Mouse (Mus musculus): ENCODE measurements around the gene Exoc6.

Gene Exoc6

DNA sequence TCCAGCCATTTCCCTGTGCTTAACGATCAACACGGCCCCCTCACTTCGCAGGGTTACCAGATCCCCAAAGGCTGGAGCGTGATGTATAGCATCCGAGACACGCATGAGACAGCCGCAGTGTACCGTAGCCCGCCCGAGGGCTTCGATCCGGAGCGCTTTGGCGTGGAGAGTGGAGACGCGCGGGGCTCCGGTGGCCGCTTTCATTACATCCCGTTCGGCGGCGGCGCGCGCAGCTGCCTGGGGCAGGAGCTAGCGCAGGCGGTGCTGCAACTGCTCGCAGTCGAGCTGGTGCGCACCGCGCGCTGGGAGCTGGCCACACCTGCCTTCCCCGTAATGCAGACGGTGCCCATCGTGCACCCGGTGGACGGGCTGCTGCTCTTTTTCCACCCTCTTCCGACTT, 142.7 kb downstream of the Exoc6 start:
- peak; percentile 6 for DNase-seq

DNA sequence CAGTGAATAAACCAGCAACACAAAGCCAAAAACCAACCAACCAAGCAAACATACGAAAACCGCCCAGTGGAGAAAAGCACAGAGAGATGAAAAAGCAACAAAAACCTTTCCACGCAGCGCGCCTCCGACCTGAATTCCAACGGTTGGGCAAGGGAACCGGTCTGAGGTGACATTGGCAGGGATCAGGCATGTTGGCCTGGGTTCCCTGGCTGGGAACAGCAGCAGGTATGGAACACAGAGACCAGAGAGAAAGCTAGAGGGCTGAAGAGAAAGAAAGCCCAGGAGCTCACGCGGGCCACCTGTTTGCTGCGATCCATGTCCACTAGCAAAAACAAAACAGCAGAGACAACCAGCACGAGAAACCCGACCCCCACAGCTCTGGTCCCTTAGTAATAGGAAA, 144.9 kb downstream of the Exoc6 start:
- DNase-seq: no peak

DNA sequence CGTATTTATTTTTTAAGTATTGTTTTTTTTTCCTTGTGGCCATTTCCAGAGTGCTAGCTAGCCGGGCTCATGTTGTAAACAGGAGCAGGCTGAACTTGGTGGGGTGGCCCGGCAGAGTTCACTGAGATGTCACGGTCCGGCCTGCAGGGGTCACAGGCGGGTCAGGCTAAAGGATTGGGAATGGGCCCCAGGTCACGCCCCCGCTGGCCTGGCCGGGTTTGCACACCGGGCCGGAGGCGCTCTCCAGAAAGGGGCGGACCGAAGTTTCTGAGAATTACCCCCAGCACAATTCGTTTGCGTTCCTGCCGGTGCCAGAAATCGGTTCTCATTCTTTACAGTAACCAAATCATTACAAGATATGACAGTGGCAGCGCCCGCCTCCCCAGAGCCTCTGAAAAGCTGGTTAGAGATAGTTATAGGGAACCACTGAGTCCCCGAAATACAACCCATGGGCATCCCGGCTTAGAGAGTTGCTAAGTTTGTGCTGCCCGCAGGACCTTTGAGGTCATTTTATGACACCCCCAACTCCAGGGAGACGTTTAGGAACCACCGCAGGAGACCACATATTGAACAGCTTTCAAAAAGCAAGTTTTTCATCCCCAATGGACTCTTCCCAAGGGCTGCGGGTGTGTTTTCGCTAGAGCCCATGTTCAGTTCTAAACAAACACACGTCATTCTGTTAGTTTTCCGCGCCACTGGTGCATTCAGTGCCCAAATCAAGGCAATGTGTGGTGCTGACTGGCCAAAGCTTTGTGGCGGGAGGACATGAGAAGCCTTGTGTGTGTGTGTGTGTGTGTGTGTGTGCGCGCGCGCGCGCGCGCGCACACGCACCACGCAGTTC, 145.8 kb downstream of the Exoc6 start:
- DNase-seq: no peak

DNA sequence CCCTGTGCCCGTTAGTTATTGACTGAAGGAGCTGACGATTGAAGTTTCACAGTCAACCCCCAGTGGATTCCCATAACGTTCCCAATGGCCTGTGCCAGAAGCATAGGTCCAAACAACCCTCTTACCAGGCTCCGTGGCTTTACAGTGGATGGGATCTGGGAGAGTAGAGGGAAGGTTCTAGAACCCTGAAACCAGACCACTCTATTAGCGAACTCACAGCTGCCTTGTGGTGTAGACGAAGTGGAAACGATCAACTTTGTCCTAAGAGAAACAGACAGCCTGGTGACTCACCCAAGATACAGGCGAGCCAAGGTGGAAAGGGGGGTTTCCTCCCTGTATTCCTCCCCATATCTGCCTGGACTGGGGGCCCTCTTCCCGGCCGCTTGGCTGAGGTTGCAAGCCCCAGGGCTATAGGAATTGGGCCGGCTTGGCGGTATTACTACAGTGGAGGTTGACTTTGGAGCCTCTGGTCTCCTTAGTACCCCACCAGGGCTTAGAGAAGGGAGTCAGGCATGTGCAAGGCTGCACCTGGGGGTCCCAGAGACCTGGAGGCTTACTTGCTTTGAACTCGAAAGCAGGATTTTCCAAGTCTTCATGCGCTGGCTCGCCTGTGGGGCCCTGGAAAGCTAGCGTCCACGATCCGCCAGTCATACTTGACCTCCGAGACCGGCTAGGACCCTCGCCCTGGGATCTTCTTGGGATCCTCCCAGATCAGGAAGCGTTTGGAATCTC, 146.6 kb downstream of the Exoc6 start:
- DNase-seq: no peak

DNA sequence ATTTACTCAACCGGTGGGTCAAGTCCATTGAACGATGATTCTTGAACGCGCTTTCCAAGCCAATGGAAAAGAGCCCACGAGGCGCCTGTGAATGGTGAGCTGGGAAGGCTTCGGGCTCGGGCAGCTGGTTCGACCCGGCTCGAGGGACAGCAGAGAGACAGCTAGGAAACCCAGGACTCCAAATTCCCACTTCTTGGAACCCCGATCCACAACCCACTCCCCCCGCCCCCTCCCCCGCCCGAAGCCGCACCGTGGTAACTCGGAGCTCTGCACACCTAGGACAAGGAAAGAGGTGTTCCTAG, 147.1 kb downstream of the Exoc6 start:
- DNase-seq: no peak

DNA sequence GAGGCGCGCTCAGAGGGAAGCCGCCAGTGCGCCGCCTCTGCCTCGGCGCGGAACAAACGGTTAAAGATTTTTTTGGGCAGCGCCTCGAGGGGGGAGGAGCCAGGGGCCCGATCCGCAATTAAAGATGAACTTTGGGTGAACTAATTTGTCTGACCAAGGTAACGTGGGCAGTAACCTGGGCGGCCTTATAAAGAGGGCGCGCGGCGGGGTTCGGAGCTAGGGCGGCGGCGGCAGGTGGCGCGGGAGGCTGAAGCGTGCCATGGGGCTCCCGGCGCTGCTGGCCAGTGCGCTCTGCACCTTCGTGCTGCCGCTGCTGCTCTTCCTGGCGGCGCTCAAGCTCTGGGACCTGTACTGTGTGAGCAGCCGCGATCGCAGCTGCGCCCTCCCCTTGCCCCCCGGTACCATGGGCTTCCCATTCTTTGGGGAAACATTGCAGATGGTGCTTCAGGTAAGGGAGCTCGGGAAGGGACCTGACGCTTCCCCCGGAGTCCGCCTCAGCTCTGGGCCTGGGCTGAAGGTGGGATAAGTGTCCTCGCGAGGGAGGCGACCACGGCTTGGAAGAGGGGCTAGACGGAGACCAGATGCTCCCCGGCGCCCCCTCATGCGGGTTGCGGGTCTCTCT, 147.5 kb downstream of the Exoc6 start, which contains the start of gene Cyp26a1:
TSS of gene Cyp26a1 (plus strand) at position 148 of the 622 bp plus-strand sequence.
- no peak for DNase-seq

DNA sequence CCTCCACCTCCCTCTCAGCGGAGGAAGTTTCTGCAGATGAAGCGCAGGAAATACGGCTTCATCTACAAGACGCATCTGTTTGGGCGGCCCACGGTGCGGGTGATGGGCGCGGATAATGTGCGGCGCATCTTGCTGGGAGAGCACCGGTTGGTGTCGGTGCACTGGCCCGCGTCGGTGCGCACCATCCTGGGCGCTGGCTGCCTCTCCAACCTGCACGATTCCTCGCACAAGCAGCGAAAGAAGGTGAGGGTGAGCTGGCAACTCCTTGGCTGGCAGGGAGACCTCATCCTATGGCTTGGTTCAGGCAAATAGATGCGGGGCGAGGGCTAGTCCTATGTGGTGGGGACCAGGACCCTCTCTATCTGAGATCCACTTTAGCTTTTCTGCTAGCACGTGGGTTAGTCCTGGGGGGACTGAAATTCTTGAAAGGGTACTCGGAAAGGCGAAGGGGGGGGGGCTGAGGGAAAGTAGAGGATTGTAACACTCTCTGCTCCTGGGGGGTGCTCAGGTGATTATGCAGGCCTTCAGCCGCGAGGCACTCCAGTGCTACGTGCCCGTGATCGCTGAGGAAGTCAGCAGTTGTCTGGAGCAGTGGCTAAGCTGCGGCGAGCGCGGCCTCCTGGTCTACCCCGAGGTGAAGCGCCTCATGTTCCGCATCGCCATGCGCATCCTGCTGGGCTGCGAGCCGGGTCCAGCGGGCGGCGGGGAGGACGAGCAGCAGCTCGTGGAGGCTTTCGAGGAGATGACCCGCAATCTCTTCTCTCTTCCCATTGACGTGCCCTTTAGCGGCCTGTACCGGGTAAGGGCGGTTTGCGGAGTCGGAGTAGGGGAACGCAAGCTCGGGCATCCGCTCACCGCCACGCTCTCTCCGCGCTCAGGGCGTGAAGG, 148.3 kb downstream of the Exoc6 start:
- DNase-seq: no peak

DNA sequence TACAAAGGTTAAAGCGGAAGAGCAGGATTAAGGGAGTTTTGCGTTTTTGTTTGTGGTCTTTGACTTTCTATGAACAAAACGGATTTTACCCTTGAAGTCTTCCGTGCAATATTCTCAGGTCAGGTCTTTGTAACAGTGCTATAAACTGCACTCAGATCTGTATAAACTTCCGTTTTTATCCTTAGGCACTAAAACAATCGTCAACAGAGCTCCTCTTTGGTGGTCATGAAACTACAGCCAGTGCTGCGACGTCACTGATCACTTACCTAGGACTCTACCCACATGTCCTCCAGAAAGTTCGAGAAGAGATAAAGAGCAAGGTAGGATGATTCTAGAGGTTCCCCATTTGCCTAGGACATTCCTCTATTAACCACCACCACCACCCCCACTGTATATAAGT, 149.5 kb downstream of the Exoc6 start:
- DNase-seq: no peak

DNA sequence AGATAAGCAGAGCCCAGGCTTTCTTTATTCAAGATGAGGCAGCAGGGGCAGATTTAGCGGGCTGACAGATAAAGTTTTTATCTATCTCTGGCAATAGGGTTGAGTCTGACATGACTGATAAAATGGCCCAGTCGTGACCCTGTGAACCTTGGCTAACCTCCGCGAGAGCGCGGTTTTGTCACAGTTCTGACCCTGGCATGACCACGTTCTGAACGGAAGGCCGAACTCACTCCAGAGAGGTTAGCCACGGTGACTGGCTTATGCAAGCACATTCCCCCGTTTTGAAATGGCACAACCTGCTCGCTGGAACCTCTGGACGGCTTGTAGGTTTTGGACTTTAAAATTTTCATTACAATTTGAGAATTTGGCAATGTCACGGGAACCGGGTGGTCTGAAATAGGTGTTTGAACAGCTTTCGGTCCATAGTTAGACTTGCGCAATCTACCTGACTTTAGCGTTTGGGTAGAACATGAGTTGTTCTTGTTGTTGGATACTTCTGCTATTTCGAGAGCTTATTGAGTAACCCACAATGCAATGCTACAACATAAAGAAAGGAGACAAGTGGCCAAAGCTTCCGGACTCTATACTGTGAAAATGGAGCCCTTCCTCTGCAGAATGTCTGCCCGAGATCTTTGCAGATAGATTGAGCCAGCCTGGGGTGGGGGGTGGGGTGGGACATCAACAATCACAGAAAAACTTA, 152.3 kb downstream of the Exoc6 start:
- no peak for DNase-seq

DNA sequence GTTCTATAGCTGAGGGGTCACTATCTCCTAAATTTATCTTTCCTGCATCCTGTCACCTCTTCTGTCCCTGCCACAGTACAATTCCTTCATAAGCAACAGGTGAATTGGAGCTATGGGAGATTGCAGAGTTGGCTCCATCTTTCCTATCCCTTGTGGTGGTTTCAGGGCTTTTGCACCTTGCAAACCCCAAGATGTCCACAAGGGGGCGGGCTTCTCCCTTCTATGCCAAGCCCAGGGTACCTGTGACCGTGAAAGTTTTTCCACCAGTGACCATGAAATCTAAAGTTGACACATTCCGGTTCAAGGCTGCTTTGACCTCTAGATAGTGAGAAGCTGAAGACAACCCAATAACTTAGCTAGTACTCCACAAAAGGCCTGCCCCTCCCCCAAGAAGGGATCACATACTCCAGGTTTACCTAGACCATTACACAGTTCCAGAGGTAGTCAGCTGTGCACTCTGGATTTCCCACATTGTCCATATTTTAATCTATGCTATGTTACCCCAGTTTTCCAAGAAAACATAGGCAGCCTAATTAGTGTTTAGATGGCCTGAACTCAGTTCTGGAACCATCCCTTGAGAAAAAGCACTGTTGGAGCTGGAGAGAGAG, 153.8 kb downstream of the Exoc6 start:
- peak; percentile 64 for DNase-seq

DNA sequence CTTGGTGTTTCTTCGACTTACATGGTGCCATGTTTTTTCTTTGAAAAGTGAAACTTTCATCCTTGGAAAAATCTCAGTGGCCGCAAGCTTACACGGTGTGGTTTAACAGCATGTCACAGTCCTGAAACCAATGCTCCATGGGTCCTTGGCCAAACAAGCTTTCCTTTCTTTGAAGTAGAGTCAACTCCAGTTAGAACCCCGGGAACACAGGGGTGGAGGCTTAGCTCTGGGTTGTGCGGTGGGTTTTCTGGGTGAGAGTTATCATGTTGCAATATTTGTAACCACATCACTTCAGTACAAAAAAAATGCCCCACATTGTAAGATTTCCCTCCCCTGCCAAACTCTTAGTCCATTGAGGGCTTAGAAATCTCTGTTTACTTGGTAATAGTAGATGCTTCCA, 155.5 kb downstream of the Exoc6 start:
- DNase-seq: no peak

DNA sequence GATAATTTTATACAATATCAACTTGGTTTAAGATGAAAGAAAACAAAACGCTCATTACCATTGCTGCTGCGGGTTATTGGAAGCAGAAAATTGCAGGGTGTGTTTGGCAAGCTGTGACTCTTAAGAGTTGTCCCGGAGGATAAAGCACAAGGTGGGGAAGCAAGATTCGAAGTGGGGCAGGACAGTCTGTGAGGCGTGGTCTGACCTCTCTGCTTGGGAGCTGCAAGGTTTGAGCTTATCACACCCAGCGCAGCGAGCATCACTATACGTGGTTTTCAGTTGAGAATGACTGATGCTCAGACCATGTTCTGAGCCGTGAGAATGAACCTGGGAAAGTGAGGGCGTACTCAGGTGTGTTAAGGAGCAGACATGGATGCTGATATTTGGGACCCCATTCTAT, 164.5 kb downstream of the Exoc6 start:
- no peak for DNase-seq

DNA sequence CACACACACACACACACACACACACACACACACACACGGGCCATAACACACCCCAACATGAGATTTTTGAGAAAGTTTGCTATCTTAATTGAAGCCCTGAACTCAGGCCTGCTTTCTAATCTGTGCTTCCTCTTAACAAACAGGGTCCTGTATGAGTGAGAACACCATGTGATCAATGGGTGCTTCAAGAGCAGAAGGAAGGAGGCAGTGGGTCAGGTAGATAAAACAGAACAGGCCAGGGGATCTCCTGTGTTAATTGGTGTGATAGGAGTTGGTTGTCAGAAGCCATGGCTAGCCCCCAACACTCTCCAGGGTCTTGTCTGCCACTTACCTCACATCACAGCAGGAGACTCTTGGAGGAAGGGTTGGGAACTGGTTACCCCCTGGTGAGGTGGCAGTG, 165.8 kb downstream of the Exoc6 start:
- DNase-seq: no peak

DNA sequence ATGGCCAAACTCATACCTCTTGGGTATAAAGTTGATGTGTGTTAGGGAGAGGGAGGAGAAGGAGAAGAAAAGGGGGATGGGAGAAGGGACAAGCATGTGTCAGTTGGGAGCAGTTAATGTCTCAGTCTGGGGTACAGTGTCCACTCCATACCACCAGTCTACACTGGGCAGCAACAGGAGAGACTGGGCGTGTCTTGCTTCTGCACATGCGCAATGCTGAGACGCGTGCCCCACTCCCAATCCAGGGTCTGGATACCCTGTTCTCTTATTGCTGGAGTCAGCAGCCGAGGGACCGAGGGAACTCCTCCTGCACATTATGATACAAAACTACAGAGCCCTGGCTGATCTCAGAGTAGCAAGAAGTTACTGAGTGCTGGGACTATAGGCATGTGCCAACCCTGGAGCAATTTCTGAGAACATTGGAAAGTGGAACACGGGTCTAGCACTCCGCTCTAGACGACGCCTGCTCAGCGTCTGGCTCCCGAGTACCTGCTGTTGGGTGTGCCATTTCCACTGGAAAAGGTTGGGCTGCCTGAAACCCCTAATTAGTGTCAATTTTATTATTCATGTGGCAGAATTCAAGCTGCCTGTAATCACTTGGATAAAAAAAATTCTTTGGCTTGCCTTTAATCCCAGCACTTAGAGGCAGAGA, 166.4 kb downstream of the Exoc6 start:
- DNase-seq: no peak

DNA sequence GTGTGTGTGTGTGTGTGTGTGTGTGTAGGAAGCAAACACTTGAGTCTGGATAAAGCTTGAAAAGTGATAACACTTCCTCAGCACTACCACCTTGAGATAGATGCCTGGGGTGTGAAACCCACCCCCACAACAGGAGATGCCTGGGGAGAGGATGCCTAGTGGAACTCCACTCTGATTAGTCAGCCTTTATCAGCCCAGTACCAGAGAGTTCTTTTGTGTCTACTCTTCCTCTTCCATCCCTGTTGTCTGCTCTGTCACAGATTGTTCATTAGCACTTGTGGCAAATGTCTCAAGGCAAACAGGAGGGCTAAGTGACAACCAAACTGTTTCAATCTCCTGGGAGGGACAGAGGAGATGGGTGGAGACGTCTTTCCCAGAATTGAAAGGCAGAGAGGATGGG, 168.9 kb downstream of the Exoc6 start:
- no peak for DNase-seq

DNA sequence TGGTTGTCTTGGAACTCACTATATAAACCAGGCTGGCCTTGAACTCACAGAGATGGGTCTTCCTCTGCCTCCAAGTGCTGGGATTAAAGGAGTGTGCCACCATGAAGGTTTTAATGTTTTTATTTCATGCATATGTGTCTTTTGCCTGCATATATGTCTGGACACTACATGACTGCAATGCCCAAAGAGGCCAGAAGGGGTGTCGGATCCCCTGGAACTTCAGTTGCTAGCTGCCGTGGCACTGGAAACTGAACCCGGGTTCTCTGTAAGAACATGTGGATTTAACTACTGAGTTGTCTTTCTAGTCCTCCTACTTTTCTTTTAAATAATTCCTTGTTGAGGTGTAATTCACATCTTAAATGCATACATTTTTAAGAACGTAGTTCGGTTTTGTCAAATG, 174.4 kb downstream of the Exoc6 start:
- no peak for DNase-seq

DNA sequence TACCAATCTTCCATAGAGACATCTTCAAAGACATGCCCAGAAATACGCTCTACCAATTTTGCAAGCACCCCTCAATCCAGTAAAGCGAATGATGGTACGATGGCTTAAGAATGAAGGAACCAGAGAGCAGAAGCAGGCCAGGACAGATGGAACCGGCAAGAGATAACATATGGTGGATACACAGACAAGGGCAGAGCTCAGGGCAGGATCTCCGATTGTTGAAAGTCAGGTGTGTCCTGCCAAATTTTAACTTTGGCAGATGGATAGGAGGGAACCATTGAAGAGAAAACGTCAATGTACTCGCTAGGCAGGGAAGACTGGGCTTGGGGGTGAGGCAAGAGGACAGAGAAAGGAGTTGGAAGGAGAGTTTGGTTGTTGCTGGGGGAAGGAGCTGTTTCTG, 176.4 kb downstream of the Exoc6 start:
- no peak for DNase-seq

DNA sequence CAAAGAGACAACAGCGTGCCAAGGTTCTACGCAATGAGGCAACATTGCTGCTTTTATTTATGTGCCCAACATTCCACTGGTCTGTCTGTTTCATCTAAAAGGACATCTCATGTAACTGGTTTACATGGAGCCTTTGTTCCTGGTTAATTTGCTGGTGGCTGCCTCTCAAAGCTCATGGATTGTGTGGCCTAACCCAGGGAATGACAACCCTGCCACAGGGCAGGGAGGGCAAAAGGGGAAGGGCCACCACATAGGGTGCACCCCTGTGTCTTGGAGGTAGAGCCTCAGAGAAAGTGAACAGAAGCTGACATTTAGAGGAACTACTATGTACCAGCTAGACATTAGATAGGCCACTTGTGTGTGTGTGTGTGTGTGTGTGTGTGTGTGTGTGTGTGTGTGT, 177.1 kb downstream of the Exoc6 start:
- DNase-seq: no peak

Data from thymus, postnatal 25 days (tissue).